Mouse (Mus musculus): Measurements from ENCODE around the gene Aldoart1. TPM values are rescaled to one million over a fixed set of nuclear protein-coding genes. Genes with fewer than 3 reads are reported as not detected.

Aldoart1 gene
- total RNA-seq (2023) = not detected

DNA sequence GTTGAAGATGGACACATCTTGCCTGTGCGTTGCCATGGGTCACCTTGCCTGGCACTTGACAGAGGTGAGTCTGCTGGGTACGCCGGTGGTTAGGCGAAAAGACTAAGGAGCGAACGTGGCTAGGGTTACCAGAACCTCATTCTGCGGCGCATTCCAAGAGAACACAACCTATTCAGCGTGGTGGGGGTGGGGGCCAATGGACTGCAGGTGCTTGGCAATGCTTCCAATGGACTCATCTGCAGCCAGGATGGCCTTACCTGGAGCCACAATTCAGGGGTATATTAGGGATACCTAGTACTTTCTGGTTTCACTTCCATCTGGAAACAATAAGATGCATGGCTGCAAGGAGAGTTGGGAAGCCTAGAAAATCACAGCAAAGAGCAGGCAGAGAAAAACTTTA is at the start of gene Aldoart1:
TSS of gene Aldoart1 (minus strand) at position 101 of the 400 bp plus-strand sequence.

All from CD4-positive naive resting alpha-beta T cell, adult 76 days (primary cell).